Mouse (Mus musculus) limb, embryonic 11.5 days (tissue): ENCODE data around the gene Kri1. TPM values are rescaled to one million over a fixed set of nuclear protein-coding genes. Genes with fewer than 3 reads are reported as not detected.

ENCODE experiments used
- ATAC-seq: fragments of 200-750 bp; cut with Nextera tagmentation; 2 replicates; pipeline ENCODE4 v1.8.0; 2017; ENCODE audit warnings: low read depth; ENCODE audit not compliant: insufficient number of reproducible peaks, low FRiP score, low TSS enrichment
- DNase-seq: peaks from one replicate; pipeline ENCODE4 v3.0.0-alpha.2; 2015; ENCODE audit warnings: low spot score
- H3K27ac ChIP-seq: fragments of 300-500 bp; sonication (generic); replicated peaks from 2 replicates; pipeline ENCODE4 v1.5.1; 2014; ENCODE audit warnings: low read depth, mild to moderate bottlenecking, low read length
- H3K27me3 ChIP-seq: fragments of 300-500 bp; sonication (generic); 2 replicates; pipeline ENCODE4 v1.6.1; 2014; ENCODE audit warnings: mild to moderate bottlenecking, low read length, mixed read lengths; ENCODE audit not compliant: control insufficient read depth, insufficient read depth
- H3K36me3 ChIP-seq: fragments of 300-500 bp; sonication (generic); 2 replicates; pipeline ENCODE4 v1.6.1; 2014; ENCODE audit warnings: mild to moderate bottlenecking, low read length, moderate library complexity, mixed read lengths; ENCODE audit not compliant: control insufficient read depth, insufficient read depth
- H3K4me1 ChIP-seq: fragments of 300-500 bp; sonication (generic); 2 replicates; pipeline ENCODE4 v1.6.1; 2014; ENCODE audit warnings: low read length, mixed read lengths; ENCODE audit not compliant: control insufficient read depth, insufficient read depth
- H3K4me2 ChIP-seq: fragments of 300-500 bp; sonication (generic); 2 replicates; pipeline ENCODE4 v1.6.1; 2014; ENCODE audit warnings: low read depth, mild to moderate bottlenecking, moderate library complexity; ENCODE audit not compliant: severe bottlenecking
- H3K4me3 ChIP-seq: fragments of 300-500 bp; sonication (generic); 2 replicates; pipeline ENCODE4 v1.5.1; 2014; ENCODE audit warnings: low read depth, low read length
- H3K9ac ChIP-seq: fragments of 300-500 bp; sonication (generic); 2 replicates; pipeline ENCODE4 v1.6.1; 2014; ENCODE audit warnings: mild to moderate bottlenecking, low read length
- H3K9me3 ChIP-seq: fragments of 300-500 bp; sonication (generic); 2 replicates; pipeline ENCODE4 v1.6.1; 2016; ENCODE audit warnings: low read length; ENCODE audit not compliant: control insufficient read depth
- WGBS: fragments of 180-500 bp; shearing (Covaris S2); extraction: QIAGEN DNeasy Blood & Tissue Kit; methylation state at CpG from one replicate; pipeline ENCODE4 v1.1.7; 2014; 5-methylcytosine and 5-hydroxymethylcytosine counted together
- polyA plus RNA-seq: library from polyadenylated mRNA; unstranded; fragments of >200 nt; fragmentation: Nextera tagmentation; extraction: Ambion mirVana; gene quantifications from 2 replicates; pipeline ENCODE4 v1.2.1, GENCODE M21; 2014

Kri1 gene
- polyA plus RNA-seq, 1 experiment from 2014 or later = 14.1 TPM

DNA sequence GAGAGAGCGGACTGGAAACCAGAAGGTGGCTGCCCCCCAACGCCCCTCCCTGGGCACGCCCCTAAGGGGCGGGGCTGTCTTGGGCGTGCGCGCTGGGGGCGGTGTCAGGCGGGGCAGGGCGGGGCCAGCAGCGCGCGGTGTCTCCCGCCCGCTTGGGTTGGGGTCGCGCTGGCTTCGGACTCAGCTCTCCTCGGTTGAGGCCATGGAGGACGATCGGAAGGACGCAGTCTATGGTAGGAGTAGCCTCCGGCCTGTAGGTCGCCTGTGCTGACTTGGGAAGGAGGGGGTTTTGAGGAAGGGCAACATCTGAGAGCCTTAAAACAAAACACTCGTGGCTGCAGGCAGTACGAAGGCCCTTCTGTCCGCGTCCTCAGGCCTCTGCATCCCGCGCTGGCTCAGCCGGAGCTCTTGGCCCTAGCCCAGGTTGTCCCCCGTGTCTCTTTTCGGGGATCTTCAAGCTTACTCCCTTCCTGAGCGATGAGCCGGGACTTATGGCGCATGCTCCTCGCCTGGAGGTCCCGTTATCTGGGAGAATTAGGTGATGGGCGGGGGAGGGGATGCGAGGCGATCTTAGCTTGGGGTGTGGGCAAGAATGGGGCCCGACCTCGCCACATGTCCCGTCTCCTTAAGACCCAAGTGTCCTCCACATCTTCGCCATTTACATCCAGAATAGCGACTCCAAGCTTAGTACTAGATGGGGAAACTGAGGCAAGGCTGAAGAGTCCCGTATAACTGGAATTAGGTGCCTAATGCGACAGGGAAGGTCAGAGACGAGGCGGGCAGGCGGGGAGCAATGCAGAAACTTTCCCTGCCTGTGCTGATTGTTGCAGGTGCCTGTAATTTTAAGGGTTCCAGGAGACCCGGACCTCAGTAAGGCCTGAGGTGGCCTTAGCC, 33.1 kb upstream of the Kri1 start, which contains the start of gene Slc44a2:
Gene Slc44a2, plus strand, starts transcription at position 80 of the 894 bp plus-strand sequence.
- WGBS = 1% methylated on average over 52 of the region's 52 CpGs
- Histone ChIP-seq H3K4me3 (peak within 1 kb of the TSS; percentile 76), H3K36me3 (no peaks in the 10 kb centered on the region), H3K4me2 (peak within 1 kb of the TSS; percentile 61), H3K27me3 (no peaks in the 10 kb centered on the region), H3K9ac (peak within 1 kb of the TSS; percentile 76), H3K4me1 (peaks cover 10% of the 10 kb centered on the region), H3K27ac (no peak within 1 kb of the TSS), H3K9me3 (no peaks in the 10 kb centered on the region)
- ATAC-seq (peak; percentile 93), DNase-seq (peak; percentile 95)

DNA sequence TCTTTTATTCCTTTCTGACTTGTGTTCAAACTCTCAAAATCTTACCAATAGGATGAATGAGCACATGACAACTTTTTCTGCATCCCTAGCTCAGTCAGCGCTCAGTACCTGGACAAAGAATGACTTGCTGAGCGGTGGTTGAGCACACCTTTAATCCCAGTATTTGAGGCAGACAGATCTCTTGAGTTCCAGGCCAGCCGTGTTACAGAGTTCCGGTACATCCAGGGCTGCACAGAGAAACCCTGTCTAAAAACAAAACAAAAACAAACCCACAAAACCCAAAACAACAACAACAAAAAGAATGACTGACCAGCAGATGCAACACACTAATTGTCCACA, 32.5 kb upstream of the Kri1 start:
- no peak overlapping the region for H3K27ac ChIP-seq
- DNase-seq = no peak
- no peaks in the 10 kb centered on the region for H3K36me3 ChIP-seq
- 36% methylated on average over 4 of the region's 4 CpGs for WGBS
- peak; percentile 23; the same call in 1 of the 2 replicates for ATAC-seq
- H3K4me3 ChIP-seq = peak overlapping the region; percentile 76
- peak overlapping the region; percentile 61 for H3K4me2 ChIP-seq
- H3K27me3 ChIP-seq = no peaks in the 10 kb centered on the region
- no peak overlapping the region for H3K9ac ChIP-seq
- no peaks in the 10 kb centered on the region for H3K9me3 ChIP-seq
- peaks cover 10% of the 10 kb centered on the region for H3K4me1 ChIP-seq

DNA sequence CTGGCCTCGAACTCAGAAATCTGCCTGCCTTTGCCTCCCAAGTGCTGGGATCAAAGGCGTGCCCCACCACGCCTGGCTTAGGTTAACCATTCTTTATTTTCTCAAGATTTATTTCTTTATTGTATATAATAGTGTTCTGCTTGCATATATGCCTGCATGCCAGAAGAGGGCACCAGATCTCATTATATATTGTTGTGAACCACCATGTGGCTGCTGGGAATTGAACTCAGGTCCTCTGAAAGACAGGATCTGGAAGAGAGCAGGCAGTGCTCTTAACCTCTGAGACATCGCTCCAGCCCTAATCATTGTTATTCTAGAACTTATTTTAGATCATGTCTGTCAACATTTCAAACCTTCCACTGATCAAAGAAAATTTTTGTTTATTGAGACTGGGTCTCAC, 31.7 kb upstream of the Kri1 start:
- H3K36me3 ChIP-seq = no peaks in the 10 kb centered on the region
- H3K4me2 ChIP-seq = no peak overlapping the region
- no peak for ATAC-seq
- H3K9me3 ChIP-seq = no peaks in the 10 kb centered on the region
- H3K4me3 ChIP-seq = no peak overlapping the region
- no peak for DNase-seq
- no peak overlapping the region for H3K27ac ChIP-seq
- no peaks in the 10 kb centered on the region for H3K27me3 ChIP-seq
- 91% methylated on average over 4 of the region's 4 CpGs for WGBS
- no peak overlapping the region for H3K9ac ChIP-seq
- peaks cover 10% of the 10 kb centered on the region for H3K4me1 ChIP-seq

- DNase-seq (no peak), ATAC-seq (no peak)
- Histone ChIP-seq H3K4me3 (no peak overlapping the region), H3K27me3 (no peaks in the 10 kb centered on the region), H3K4me2 (no peak overlapping the region), H3K36me3 (no peaks in the 10 kb centered on the region), H3K9me3 (no peaks in the 10 kb centered on the region), H3K9ac (no peak overlapping the region), H3K4me1 (peaks cover 10% of the 10 kb centered on the region), H3K27ac (no peak overlapping the region)
- 88% methylated on average over 6 of the region's 6 CpGs for WGBS
Measured at GRCm38 (mm10) chr9:21318792-21319191, 31.0 kb upstream of the Kri1 start.

- Histone ChIP-seq H3K27ac (no peak overlapping the region), H3K9me3 (no peaks in the 10 kb centered on the region), H3K9ac (no peak overlapping the region), H3K4me2 (no peak overlapping the region), H3K27me3 (peaks cover 12% of the 10 kb centered on the region), H3K4me1 (peaks cover 6% of the 10 kb centered on the region), H3K36me3 (no peaks in the 10 kb centered on the region), H3K4me3 (no peak overlapping the region)
- DNase-seq (no peak), ATAC-seq (no peak)
- 79% methylated on average over 7 of the region's 7 CpGs for WGBS
Measured at GRCm38 (mm10) chr9:21316696-21317095, 28.9 kb upstream of the Kri1 start.

DNA sequence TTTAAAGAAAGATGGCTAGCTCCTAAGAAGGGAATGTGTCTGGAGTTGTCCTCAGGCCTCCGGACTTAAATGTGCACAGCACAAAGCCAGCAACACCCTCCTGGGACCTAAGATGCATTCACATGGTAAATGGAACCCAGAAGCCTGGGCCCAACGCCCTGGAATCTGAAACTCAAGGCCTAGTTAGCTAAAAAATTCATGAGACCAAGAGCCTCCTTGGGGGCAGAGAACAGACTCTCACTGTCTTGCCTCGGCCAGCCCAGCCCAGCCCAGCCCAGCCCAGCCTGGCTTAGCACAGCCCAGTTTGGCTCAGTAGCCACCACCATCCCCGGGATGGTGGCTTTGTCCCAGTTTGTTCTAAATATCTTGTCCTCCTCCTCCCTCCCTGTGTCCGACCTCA, 27.7 kb upstream of the Kri1 start:
- no peak for ATAC-seq
- Histone ChIP-seq H3K27me3 (peaks cover 18% of the 10 kb centered on the region), H3K9me3 (no peaks in the 10 kb centered on the region), H3K9ac (no peak overlapping the region), H3K27ac (no peak overlapping the region), H3K4me2 (no peak overlapping the region), H3K36me3 (no peaks in the 10 kb centered on the region), H3K4me1 (no peaks in the 10 kb centered on the region), H3K4me3 (no peak overlapping the region)
- no peak for DNase-seq
- WGBS = 66% methylated on average over 5 of the region's 5 CpGs

DNA sequence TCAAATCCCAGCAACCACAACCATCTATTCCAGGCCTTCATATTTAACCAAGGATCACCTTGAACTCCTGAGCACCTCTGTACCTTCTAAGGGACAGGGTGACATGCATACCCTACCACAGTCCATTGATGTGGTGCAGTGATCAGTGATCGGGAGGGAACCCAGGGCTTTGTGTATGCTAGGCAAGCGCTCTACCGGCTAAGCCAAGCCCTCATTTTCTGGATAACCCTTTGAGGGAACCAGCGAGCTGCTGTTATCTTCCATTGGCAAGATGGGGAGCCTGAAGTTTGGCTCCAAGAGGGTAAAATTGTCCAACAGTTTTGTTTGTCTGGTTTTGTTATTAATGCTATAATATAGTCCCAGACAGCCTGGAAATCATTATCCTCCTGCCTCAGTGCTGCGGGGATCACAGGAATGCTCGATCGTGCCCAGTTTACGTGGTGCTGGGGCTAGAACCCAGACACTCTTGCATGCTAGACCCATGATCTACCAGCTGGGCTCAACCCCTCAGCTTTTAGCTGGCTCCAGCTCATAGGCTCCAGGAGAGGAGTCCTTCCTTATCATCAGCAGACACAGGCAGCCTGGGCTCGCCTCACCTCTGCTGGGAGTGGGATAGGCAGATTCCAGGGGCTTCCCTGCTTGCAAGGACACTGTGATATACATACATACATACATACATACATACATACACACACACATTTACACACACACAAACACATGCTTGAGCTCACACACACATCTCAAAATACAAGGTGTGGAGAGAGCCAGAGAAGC, 26.8 kb upstream of the Kri1 start:
- H3K27me3 ChIP-seq = peaks cover 18% of the 10 kb centered on the region
- no peaks in the 10 kb centered on the region for H3K4me1 ChIP-seq
- 85% methylated on average over 9 of the region's 9 CpGs for WGBS
- H3K4me2 ChIP-seq = no peak overlapping the region
- ATAC-seq (no peak), DNase-seq (no peak)
- H3K9me3 ChIP-seq = no peaks in the 10 kb centered on the region
- H3K9ac ChIP-seq = no peak overlapping the region
- H3K36me3 ChIP-seq = no peaks in the 10 kb centered on the region
- H3K4me3 ChIP-seq = no peak overlapping the region
- no peak overlapping the region for H3K27ac ChIP-seq

- WGBS = 7% methylated on average over 11 of the region's 11 CpGs
- peaks cover 18% of the 10 kb centered on the region for H3K27me3 ChIP-seq
- DNase-seq (peak; percentile 93), ATAC-seq (no peak)
- H3K9ac ChIP-seq = no peak overlapping the region
- H3K4me2 ChIP-seq = no peak overlapping the region
- no peaks in the 10 kb centered on the region for H3K9me3 ChIP-seq
- H3K4me3 ChIP-seq = no peak overlapping the region
- H3K36me3 ChIP-seq = no peaks in the 10 kb centered on the region
- H3K4me1 ChIP-seq = no peaks in the 10 kb centered on the region
- H3K27ac ChIP-seq = no peak overlapping the region
Measured at GRCm38 (mm10) chr9:21313394-21313793, 25.6 kb upstream of the Kri1 start.
